Mouse (Mus musculus) cerebellum, adult 11 months (tissue): ENCODE results near the gene Vti1a.

ENCODE experiments used
- DNase-seq: peaks from one replicate; pipeline ENCODE4 v3.0.0; 2022

The Vti1a gene

GRCm38 (mm10) chr19:55565111-55565510 is 249.0 kb downstream of the Vti1a start:
- no peak for DNase-seq

DNA sequence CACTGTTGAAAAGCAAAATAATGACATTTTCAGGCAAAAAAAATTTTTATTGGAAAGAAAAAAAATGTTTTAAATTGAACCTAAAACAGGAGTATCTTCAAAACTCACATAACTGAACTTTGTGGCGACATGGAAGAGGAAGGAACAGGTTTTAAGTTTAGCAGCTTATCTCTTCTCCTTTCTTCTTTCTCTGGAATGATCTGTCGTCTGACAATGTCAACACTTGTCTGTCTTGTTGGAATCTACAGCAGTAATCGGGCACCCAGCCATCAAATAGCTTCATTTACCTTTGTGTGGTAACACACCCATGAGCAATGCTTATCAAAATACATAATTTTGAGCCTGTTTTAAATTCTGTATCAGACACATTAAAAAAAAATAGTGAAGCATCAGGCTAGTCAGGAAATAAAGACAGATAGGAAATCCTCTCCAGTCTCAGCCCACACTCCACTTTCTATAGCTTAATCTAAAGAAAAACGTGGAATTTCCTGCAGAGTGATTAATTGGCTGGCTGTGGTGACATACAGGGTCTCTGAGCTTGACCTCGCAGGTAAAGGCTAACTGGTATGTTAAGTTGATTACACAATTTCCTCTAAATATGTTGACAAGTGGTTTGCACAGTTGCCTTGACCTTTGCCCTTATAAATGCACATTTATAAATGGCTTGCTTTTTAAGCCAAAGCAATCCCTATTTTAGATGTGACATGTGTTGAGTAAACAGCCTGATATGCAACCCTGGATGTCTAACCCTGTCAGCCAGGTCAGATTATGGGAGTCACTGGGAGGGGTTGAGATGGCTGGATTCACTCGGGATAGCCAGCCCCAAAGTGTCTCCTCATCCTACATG is 249.7 kb downstream of the Vti1a start:
- DNase-seq = no peak

DNA sequence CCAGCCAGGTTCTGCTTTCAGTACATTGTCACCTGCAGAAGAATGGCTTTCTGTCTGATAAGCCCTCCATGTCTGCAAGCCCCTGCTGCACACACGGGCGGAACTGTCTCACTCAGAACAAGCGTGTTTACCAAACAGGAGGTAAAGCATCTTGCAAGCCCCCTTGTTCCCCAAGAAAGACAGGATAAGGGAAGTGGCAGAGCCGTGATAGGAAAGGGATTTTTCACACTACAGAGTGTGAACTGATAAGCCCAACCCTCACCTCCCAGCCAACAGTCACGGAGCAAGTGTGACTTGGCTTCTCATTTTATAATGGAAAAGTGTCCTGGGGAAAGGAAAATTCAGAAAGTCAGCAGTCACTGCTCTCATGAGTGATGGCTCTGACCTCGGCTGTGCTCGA is 253.0 kb downstream of the Vti1a start:
- DNase-seq = no peak

- DNase-seq = no peak
These were observed 253.8 kb downstream of the Vti1a start for GRCm38 (mm10) chr19:55569894-55570293.

DNA sequence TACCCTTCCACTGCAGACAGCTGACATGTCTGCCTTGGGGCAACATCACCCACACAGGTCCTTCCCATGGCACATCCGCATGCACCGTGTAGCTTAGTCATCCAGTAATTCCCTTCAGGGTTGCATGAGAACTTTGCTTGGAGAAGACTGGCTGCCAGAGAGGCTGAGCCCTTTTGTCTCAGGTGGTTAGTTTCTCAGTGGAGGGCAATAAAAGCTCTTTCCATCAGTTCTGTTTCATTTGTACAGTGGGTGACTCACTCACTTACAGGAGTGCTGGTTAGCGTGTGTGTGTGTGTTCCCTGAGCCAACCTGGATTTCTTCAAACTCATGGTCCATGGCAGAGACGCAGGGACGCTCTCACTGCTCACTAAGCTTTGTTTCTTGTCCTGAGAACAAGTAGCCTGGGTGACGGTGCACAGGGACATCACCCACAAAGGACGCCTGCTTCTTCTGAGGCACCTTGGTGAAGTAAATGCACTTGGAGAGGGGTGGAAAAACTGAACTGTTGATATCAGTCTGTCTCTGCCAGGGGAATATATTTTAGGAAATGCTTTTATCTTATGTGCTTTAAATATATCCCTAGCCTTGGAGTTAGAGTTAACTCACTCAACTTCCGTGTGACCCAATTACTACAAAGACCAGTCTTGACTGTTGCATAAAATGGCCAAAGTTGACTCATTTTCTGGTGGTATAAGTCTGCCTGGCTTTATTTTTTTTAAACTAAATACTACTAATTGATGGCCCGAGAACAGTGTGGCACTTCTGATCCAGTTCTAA is 254.6 kb downstream of the Vti1a start:
- DNase-seq = no peak

DNA sequence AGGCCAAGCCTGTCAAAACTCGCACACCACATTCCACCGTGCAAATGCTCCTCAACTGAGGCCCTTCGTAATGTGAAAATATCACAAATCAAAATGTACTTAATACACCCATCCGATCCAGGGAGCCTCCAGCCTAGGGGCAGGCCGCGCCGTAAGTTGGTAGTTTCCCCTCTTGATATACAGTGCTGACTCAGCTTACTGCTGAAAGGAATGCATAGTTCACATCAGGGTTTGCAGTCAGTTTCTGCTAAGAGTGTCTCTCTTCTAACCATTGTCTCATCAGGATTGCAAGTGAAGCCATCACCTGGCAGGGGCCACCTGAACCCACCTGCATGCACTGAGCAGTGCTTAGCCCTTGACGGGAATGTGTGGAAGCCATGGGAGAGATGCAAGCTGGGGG is 255.4 kb downstream of the Vti1a start:
- DNase-seq = no peak

GRCm38 (mm10) chr19:55577306-55578042 is 261.4 kb downstream of the Vti1a start:
- no peak for DNase-seq

DNA sequence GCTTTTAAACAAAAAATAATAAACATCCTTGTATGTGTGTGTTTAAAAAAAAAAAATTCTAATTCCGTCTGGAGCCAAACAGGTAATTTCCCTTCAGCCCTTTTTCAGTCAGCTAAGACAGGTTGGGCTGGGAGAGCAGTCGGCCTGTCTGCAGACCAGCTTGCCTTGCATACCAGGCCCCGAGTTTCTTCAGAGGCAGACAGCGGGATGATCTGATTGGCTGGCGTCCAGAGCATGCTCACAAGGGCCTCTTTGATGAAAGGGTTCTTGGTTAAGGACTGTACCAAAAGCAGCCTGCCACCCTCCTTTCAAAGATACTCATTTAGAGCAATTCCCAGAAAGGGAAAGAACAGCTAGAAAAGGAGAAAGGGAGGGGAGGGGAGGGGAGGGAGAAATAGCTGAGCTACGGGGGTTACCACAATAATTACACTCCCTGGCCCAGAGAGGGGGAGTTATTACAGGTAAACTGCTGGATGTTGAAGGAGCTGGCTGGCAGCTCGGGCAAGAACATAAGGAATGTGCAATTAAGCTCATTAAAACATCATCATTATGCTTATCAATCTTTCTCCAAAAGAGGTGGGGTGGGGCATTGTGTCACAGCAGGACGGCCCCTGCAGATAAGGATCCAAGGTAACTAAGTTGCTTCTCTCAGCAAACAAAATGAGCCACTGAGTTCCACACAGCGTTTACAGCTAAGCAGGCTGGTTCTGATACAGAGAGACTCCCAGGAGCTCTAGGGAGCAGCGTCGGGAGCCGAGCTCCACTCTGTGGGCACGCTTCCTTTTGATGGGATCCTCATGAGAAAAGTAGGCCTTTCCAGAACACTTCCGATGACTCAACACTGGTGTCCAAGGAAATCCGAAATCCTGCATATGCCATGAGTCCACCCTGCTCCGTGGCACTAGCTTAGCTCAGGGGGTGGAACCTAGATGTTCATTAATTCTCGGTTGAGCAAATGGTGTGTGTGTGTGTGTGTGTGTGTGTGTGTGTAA is 262.3 kb downstream of the Vti1a start:
- no peak for DNase-seq

GRCm38 (mm10) chr19:55579310-55579709 is 263.2 kb downstream of the Vti1a start:
- DNase-seq = no peak

- DNase-seq = no peak
These were observed 264.1 kb downstream of the Vti1a start for GRCm38 (mm10) chr19:55580152-55580551.

GRCm38 (mm10) chr19:55580667-55581066 is 264.6 kb downstream of the Vti1a start:
- DNase-seq = no peak

DNA sequence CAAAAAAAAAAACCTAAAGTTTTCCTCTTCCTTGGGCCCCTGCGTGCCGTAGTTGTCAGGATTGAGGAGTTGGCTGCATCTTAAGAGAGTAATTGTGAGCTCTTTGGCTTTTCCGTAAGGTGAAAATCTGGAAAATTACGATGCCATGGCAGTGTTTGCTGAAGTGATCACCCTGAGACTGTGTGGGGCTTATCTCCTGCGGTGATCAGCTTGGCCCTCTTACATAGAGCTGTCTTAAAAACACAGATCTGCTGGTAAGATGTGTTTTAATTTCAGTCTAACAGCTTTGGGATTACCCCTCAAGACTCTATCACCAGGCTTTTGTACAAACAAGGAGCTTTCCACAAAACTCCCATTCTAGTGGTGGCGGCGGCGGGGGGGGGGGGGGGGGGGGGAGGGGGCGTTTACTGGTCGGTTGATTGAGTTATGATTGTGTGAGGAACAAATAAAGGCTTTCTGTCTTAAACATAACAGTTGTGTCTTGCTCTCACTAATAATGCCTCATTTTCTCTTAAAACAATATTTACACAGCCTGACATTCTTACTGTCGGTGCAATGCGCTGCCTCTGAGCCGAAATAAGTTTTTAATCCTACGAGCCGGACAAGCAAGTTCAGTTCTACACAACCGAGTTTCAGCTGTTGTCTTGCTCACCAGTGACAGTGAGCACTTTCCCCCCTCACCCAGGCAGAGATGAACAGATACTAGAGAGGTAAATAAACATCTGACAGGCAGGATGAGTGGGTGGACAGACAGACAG is 267.0 kb downstream of the Vti1a start:
- DNase-seq = no peak

DNA sequence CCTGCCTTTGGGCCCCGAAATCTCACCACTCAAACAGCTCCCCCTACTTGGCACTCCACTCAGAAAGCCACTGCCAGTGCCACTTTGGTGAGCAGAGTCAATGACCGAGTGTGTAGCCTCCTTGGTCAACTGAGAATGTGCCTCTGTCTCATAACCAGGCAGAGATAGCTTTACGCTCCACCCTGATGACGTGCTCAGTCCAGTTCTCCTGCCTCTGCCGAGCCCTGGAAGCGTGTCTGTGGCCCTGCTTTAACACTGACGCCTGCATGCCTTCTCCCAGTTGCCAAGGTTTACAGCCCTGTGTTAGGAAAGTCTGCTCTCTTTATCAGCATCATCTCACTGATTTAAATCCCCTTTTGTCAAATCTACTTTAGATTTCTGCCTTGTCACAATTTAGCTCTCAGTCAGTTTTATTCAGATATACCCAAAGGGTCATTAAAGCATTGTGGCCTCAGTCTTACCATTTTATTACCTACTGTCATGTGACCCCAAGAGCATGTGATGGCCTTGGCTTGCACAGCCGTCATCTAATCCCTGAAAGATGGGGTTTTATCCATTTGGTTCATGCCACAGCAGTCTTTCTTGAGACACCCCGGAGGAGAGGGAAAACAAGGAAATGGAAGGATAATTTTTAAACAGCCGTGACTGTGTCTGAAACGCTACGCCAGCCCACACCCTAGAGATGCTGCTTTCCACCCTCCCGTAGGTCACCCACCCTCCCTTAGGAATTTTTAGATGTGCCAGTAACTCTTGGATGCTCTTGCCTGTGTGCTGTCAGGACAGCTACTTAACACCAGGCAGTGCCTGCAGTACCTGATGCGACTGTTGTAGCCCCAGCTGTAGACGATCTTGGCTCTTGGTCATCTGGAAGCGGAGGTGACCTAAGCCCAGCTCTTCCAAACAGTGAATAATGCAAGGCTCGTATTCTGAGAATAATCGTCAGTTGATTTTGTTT is 269.5 kb downstream of the Vti1a start:
- DNase-seq = no peak

DNA sequence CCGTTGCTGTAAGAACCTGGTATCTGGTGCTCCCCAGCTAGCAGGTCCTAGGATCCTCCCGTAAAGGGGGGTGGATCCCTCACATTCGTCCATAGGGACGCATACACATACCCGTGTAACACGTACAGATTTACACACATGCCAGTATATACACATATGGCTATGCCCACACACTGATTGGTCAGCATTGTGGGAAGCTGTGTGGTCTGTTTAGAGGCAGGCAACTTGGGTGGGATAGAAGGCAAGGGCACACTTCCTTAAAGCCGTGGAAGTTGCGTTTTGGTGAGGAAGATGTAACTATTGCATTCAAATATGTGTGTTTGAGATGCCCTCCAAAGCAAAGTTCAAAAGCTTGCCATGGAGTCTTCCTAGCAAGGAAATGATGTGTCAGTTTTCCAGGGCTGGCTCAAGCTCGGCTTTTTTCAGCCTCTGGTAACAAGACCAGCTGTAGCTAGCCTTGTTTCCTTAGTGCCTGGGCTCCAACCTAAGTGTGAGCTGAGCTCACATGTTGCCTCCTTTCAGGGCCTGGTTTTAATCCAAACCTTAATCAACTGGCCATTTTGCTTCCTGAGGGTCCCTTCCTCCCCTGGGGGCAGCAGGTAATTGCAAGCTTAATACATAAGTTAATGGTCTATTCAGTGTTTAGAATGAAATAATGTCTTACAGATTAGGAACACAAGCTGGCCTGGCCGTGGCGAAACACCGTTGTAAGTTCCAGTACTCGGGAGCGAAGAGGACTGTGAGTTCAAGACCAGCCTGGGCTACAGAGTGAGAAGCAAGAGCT is 271.7 kb downstream of the Vti1a start:
- DNase-seq = no peak

GRCm38 (mm10) chr19:55588948-55589896 is 273.1 kb downstream of the Vti1a start:
- no peak for DNase-seq

GRCm38 (mm10) chr19:55592876-55593691 is 277.0 kb downstream of the Vti1a start:
- DNase-seq = no peak

DNA sequence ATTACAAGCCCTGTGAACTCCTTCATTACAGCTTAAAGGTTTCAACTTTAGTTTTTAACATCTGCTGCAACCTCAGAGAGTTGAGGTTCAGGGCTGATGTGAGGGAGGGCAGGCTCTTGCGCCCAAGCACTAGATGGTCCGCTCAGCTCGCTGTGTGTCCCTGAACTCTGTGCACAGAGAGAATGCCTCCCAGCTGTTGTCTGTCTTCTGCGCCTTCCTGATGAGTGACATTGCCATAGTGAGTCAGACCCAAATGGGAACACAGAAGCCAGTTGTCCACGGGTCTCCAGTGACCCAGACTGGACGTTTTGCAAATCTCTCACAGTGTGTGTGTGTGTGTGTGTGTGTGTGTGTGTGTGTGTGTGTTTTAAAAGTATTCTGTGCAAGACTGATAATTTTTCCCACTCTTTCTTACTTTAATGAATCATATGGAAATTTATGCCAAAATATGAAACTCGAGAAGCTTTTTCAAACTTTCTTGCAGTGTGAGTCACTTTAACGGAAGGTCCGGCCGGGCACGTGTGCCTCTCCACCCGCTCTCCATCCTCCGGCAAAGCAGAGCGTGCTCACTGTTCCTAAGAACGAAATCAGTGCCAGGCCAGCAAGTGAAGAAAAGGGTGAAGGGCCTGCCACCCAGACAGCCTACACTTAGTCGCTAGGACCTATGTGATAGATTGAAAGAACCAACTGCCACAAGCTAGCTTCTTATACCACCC is 277.8 kb downstream of the Vti1a start:
- DNase-seq = no peak
